Mouse (Mus musculus): ENCODE results near the gene Fam198a.

GRCm38 (mm10) chr9:121975321-121975720, 24.5 kb downstream of the Fam198a start:
- TF ChIP-seq CTCF (IDR thresholded peaks at IDR 0.05; ENCODE audit: control insufficient read depth, insufficient read depth, low read length) (no peak), POLR2A (IDR thresholded peaks at IDR 0.05; ENCODE audit: borderline replicate concordance, control insufficient read depth, low read depth, low read length) (no peak)
